ENCODE assay signal across 10 mouse cellular contexts in genomic region chr9:41935979-41936378, GRCm38 (mm10).
A peak's percentile ranks its signal among the peaks of the same experiment; 100 is the strongest.
DNase-seq lines count a peak whose midpoint lies in the region; ATAC-seq and TF ChIP-seq lines count a peak whose summit lies in the region.
"Had no signal": no experiment of that assay in that cellular context is flagged by ENCODE, and none has a peak within 500 bp of the region (broad histone marks: within the 10 kb centered on the region; RNA-seq: fewer than 3 reads in every experiment).

No protein-coding gene starts in this region.

- H3K36me3 ChIP-seq in forebrain, embryonic 11.5 days (ENCODE audit: control insufficient read depth, insufficient read depth, low read length): no peaks in the 10 kb centered on the region
- H3K36me3 ChIP-seq in limb, embryonic 12.5 days: no peaks in the 10 kb centered on the region
- no peaks in the 10 kb centered on the region for H3K36me3 ChIP-seq in small intestine, adult 2 months (ENCODE audit: control insufficient read depth, insufficient read depth, low read length)

- peak overlapping the region; percentile 54 for H3K4me2 ChIP-seq in forebrain, embryonic 11.5 days (ENCODE audit: low read depth, low read length, severe bottlenecking)
- peak overlapping the region; percentile 64 for H3K4me2 ChIP-seq in limb, embryonic 12.5 days

- no peaks in the 10 kb centered on the region for H3K9me3 ChIP-seq in forebrain, embryonic 11.5 days (ENCODE audit: control insufficient read depth, low read length)
- H3K9me3 ChIP-seq in limb, embryonic 12.5 days: no peaks in the 10 kb centered on the region

- WGBS in forebrain, embryonic 11.5 days: 0% methylated on average over 10 of the region's 10 CpGs
- WGBS in limb, embryonic 12.5 days: 2% methylated on average over 10 of the region's 10 CpGs
- WGBS in small intestine, adult 2 months: 9% methylated on average over 10 of the region's 10 CpGs

- H3K9ac ChIP-seq in forebrain, embryonic 11.5 days (ENCODE audit: low read length): peak overlapping the region; percentile 71
- peak overlapping the region; percentile 65 for H3K9ac ChIP-seq in limb, embryonic 12.5 days (replicated peaks)

- intact Hi-C loops in left cerebral cortex, adult 2 months (cut with DNase I): loop anchor here (5.0 kb wide), 2 partner anchors 129 to 199 kb away; no protein-coding TSS in a partner anchor
- intact Hi-C loops in left cerebral cortex, postnatal 36 days (cut with DNase I): no loop called here
- intact Hi-C loops in gastrocnemius, postnatal 36 days (cut with DNase I): no loop called here

- TF ChIP-seq POLR2A in small intestine, adult 2 months (IDR thresholded peaks at IDR 0.05; ENCODE audit: low read depth, low read length): no peak

- no peaks in the 10 kb centered on the region for H3K27me3 ChIP-seq in forebrain, embryonic 11.5 days (ENCODE audit: control insufficient read depth, insufficient read depth, low read length)
- no peaks in the 10 kb centered on the region for H3K27me3 ChIP-seq in limb, embryonic 12.5 days
- H3K27me3 ChIP-seq in small intestine, adult 2 months (ENCODE audit: control insufficient read depth, insufficient read depth, low read length): 0 out of 2 replicates have a peak, but pooled peaks cover 4% of the 10 kb centered on the region
- H3K27me3 ChIP-seq: Patski had no signal

- H3K27ac ChIP-seq in left cerebral cortex, adult 2 months: peak overlapping the region; percentile 28
- H3K27ac ChIP-seq in forebrain, embryonic 11.5 days (ENCODE audit: low read depth, low read length): peak overlapping the region; percentile 90
- peak overlapping the region; percentile 100 for H3K27ac ChIP-seq in limb, embryonic 12.5 days
- H3K27ac ChIP-seq in small intestine, adult 2 months (ENCODE audit: insufficient read depth, low read depth, low read length): no peak overlapping the region

- ATAC-seq in forebrain, embryonic 11.5 days (replicated peaks; ENCODE audit: low FRiP score): peak; percentile 60
- no peak for ATAC-seq in limb, embryonic 12.5 days (ENCODE audit: insufficient number of reproducible peaks, insufficient read depth, low FRiP score, low TSS enrichment, low read depth)
- no peak for ATAC-seq in megakaryocyte-erythroid progenitor cell, adult 5-6 weeks (replicated peaks; ENCODE audit: low FRiP score, low TSS enrichment, poor library complexity, severe bottlenecking)
- ATAC-seq: Patski had no signal

- peaks cover 26% of the 10 kb centered on the region for H3K4me1 ChIP-seq in forebrain, embryonic 11.5 days (replicated peaks; ENCODE audit: control insufficient read depth, insufficient read depth, low read length)
- peaks cover 68% of the 10 kb centered on the region for H3K4me1 ChIP-seq in limb, embryonic 12.5 days (replicated peaks)
- peaks cover 7% of the 10 kb centered on the region for H3K4me1 ChIP-seq in small intestine, adult 2 months (ENCODE audit: control insufficient read depth, insufficient read depth, insufficient read length, low read length)

- TF ChIP-seq CTCF in left cerebral cortex, adult 2 months (IDR thresholded peaks at IDR 0.05): no peak
- no peak for TF ChIP-seq CTCF in small intestine, adult 2 months (IDR thresholded peaks at IDR 0.05; ENCODE audit: extremely low read depth, insufficient read length, insufficient replicate concordance, low read depth, low read length)

- no peak for DNase-seq in left cerebral cortex, adult 2 months (ENCODE audit: extremely low spot score in 1 of 2, low spot score in 2 of 2)
- no peak for DNase-seq in left cerebral cortex, postnatal 36 days (ENCODE audit: low spot score in 2 of 2)
- no peak for DNase-seq in forebrain, embryonic 11.5 days (ENCODE audit: low spot score)
- DNase-seq in adrenal gland, postnatal 4 days (ENCODE audit: low spot score in 2 of 2): no peak
- DNase-seq in gastrocnemius, postnatal 36 days: no peak
- DNase-seq: cerebellum, adult 2 months had no signal

- peak overlapping the region; percentile 49 for H3K4me3 ChIP-seq in left cerebral cortex, adult 2 months
- peak overlapping the region; percentile 21 for H3K4me3 ChIP-seq in forebrain, embryonic 11.5 days (ENCODE audit: low read depth, low read length)
- H3K4me3 ChIP-seq in limb, embryonic 12.5 days (replicated peaks): peak overlapping the region; percentile 19
- H3K4me3 ChIP-seq in small intestine, adult 2 months (ENCODE audit: low read depth, low read length): peak overlapping the region; percentile 50
